Mouse (Mus musculus): Measurements from ENCODE around the gene Oasl1.
"Not testable (repeated sequence)": the region's sequence is repeated elsewhere in the genome, so short reads cannot be mapped to it uniquely, and the experiment has no call there.

Oasl1 gene

GRCm38 (mm10) chr5:114922998-114923473 lies at the start of gene Oasl1:
TSS of gene Oasl1 (plus strand) at chr5:114923240.
- ATAC-seq (ENCODE audit: insufficient number of reproducible peaks, low FRiP score, low TSS enrichment), result no peak

GRCm38 (mm10) chr5:114875858-114876257 lies 47.2 kb upstream of the Oasl1 start:
- ATAC-seq (ENCODE audit: insufficient number of reproducible peaks, low FRiP score, low TSS enrichment), result no peak

DNA sequence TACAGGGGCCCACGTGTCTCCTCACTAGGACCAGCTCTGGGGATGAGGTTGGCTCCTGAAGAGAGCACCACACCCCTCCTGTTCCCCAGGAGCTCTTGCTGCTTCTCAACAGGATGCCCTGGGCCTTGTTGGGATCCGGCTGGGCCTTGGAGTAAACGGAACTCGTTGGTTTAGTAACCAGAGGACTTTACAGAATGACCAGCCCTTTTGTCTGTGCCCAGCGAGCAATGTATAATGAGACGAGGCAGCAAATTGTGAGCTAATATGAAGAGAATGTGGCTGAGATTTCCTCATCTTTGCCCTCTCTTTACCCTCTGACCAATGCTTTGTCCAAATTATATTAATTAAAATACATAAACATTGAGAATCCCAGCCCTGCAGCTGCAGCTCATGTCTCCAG lies 46.7 kb upstream of the Oasl1 start:
- no peak for ATAC-seq (ENCODE audit: insufficient number of reproducible peaks, low FRiP score, low TSS enrichment)

DNA sequence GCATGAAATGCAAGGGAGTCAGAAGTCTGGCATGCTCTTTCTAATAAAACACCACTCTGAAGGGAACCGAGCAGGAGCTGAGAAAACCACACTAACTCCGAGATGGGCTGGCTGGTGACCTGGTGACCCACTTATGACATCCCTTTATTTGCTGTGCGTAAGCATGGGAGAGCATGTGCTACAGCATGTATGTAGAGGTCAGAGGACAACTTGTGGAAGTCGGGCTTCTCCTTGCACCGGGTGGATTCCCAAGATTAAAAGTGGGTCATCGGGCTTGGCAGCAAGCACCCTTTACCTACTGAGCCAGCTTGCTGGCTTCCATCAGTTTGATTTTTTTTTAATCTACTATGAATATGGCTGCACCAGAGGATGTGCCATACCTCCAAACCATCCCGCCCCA lies 45.6 kb upstream of the Oasl1 start:
- ATAC-seq (ENCODE audit: insufficient number of reproducible peaks, low FRiP score, low TSS enrichment), result no peak

DNA sequence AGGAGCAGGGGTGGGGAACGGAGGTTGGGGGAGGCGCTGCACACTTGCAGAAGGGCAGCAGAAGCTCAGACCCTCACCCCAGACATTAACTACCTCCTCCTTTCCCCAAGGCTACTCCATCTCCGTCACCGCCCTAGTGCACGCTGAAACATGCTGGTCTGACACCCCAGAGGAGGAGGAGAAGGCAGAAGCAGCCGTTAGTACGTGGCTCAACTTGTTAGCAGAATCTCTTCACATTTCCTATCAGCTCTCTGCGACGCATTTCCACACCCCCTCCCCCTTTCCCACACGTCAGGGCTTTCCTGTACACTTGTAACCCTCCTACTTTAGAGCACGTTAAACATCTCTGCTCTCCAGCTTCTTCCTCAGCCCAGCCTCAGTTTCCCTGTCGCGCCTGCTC lies 43.6 kb upstream of the Oasl1 start:
- ATAC-seq (ENCODE audit: insufficient number of reproducible peaks, low FRiP score, low TSS enrichment), result no peak

- ATAC-seq (ENCODE audit: insufficient number of reproducible peaks, low FRiP score, low TSS enrichment), result not testable (repeated sequence)
Measured at GRCm38 (mm10) chr5:114882319-114882718, 40.7 kb upstream of the Oasl1 start.

DNA sequence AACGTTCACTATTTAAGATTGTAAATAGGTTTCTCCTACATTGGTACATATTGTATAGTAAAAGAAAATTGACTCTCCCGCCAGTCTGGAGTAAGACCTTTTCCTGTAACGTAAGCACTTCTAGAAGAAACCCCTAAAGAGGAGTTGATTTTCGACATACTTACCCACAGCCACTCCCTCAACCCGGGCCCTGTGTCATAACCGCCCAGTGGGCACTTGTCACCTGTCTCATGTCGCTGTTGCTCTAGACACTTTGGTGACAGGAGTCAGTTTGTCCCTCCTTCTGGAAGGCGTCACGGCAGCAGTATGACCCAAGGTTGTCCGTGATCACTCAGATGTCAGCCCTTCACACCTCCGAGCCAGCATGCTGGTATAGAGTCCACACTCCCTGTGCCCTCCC lies 40.0 kb upstream of the Oasl1 start:
- ATAC-seq (ENCODE audit: insufficient number of reproducible peaks, low FRiP score, low TSS enrichment), result no peak

- ATAC-seq (ENCODE audit: insufficient number of reproducible peaks, low FRiP score, low TSS enrichment), result no peak
Measured at GRCm38 (mm10) chr5:114886801-114887200, 36.2 kb upstream of the Oasl1 start.

- no peak for ATAC-seq (ENCODE audit: insufficient number of reproducible peaks, low FRiP score, low TSS enrichment)
Measured at GRCm38 (mm10) chr5:114888995-114889394, 34.0 kb upstream of the Oasl1 start.

DNA sequence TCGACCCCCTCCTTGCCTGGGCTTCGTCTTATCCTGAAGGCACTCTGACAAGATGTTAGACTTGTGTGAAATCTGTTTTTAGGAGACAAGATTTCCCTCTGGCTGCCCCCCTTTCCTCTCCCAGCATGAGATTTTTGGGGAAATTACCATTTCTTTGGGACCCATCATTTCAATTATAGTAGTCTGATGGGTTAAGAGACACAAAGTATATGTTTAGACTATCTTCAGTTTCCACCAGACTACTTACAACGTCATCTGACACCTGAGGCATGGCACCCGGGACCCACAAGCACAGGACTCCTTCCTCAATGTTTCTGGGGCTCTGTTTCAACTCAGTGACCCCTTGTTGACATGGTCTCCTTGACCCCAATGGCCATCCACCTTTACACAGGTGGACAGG lies 27.5 kb upstream of the Oasl1 start:
- no peak for ATAC-seq (ENCODE audit: insufficient number of reproducible peaks, low FRiP score, low TSS enrichment)

- no peak for ATAC-seq (ENCODE audit: insufficient number of reproducible peaks, low FRiP score, low TSS enrichment)
Measured at GRCm38 (mm10) chr5:114896688-114897373, 26.2 kb upstream of the Oasl1 start, which contains the start of gene Oasl2. TSS of gene Oasl2 (plus strand) at chr5:114896936.

DNA sequence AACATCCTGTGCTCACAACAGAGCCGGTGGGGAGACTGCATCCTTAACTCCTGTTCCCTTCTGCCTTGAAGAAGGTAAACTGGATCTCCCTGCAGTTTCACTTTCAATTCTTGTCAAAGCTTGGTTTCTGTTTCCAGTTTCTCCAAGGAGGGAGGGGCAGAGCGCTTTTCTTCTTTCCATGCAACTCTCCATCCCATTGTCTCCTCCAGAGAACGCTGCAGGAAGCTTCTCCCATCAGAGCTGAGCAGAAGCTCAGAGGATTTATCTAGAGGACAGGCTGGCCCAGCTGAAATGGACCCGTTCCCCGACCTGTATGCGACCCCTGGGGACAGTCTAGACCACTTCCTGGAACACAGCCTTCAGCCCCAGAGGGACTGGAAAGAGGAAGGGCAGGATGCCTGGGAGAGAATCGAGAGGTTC lies 25.7 kb upstream of the Oasl1 start:
- no peak for ATAC-seq (ENCODE audit: insufficient number of reproducible peaks, low FRiP score, low TSS enrichment)

DNA sequence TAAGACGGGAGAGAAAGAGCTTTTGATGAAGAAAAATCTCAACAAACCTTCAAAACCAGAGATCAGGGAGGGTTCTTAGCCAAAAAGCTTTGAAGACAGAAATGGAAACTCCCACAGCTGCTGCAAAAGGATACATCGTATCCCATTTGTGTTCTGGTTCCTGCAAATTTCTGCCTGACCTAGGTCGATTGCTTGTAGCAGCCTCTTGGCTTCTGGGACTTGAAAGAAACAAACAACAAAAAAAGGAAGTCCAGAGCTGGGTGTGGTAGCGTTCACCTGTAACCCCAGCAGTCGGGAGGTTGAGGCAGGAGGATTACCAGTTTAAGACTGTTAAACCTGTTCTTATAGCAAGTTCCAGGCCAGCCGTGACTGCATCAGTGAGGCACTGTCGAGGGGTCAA lies 24.2 kb upstream of the Oasl1 start:
- no peak for ATAC-seq (ENCODE audit: insufficient number of reproducible peaks, low FRiP score, low TSS enrichment)

DNA sequence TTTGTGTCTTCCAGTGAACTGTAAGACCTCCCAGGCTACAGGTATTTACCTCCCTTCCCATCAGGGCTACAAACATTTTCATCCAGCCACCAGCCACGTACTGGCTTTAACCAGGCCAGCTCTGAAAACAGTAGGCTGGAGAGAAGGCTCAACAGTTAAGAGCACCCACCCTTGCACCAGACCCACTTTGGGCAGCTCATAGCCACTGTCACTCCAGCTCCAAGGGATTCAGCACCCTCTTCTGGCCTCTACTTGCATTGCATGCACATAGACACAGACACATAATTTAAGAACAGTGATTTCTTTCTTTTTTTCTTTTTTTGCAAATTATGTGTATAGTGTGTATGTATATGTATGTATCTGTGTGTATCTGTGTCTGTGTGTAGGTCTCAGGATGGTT lies 20.6 kb upstream of the Oasl1 start:
- no peak for ATAC-seq (ENCODE audit: insufficient number of reproducible peaks, low FRiP score, low TSS enrichment)

- no peak for ATAC-seq (ENCODE audit: insufficient number of reproducible peaks, low FRiP score, low TSS enrichment)
Measured at GRCm38 (mm10) chr5:114908598-114909305, 14.3 kb upstream of the Oasl1 start.

GRCm38 (mm10) chr5:114913686-114914085 lies 9.4 kb upstream of the Oasl1 start:
- ATAC-seq (ENCODE audit: insufficient number of reproducible peaks, low FRiP score, low TSS enrichment), result no peak

- no peak for ATAC-seq (ENCODE audit: insufficient number of reproducible peaks, low FRiP score, low TSS enrichment)
Measured at GRCm38 (mm10) chr5:114914855-114915254, 8.2 kb upstream of the Oasl1 start.

GRCm38 (mm10) chr5:114915854-114916253 lies 7.2 kb upstream of the Oasl1 start:
- ATAC-seq (ENCODE audit: insufficient number of reproducible peaks, low FRiP score, low TSS enrichment), result no peak

GRCm38 (mm10) chr5:114916777-114917176 lies 6.3 kb upstream of the Oasl1 start:
- ATAC-seq (ENCODE audit: insufficient number of reproducible peaks, low FRiP score, low TSS enrichment), result no peak

DNA sequence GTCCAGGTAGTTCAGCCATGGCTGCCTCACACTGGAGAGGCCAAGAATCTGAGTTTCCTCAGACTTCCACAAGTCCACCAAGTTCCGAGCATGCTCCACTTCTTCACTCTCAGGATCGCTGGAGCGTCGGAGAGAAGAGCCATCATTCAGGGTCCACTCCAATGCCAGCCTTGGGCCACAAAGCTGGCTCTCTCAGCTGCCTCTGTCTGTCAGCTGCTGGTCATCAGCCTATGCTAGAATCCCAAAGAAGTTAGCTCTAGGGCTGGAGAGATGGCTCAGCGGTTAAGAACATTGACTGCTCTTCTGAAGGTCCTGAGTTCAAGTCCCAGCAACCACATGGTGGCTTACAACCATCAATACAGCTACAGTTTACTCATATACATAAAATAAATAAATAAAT lies 5.7 kb upstream of the Oasl1 start:
- ATAC-seq (ENCODE audit: insufficient number of reproducible peaks, low FRiP score, low TSS enrichment), result not testable (repeated sequence)

- no peak for ATAC-seq (ENCODE audit: insufficient number of reproducible peaks, low FRiP score, low TSS enrichment)
Measured at GRCm38 (mm10) chr5:114921551-114922365, 1.3 kb upstream of the Oasl1 start.

Measured in cerebellum, adult (tissue).